Mouse (Mus musculus) embryonic facial prominence, embryonic 13.5 days (tissue): ENCODE measurements around the gene Afap1l2. TPM values are rescaled to one million over a fixed set of nuclear protein-coding genes. Genes with fewer than 3 reads are reported as not detected.
A peak's percentile ranks its signal among the peaks of the same experiment; 100 is the strongest.

Experiments used
- ATAC-seq: fragments of 200-750 bp; cut with Nextera tagmentation; 2 replicates; pipeline ENCODE4 v1.8.0; 2017; ENCODE audit warnings: low read depth; ENCODE audit not compliant: insufficient number of reproducible peaks, insufficient read depth, low FRiP score, low TSS enrichment
- H3K27ac ChIP-seq: fragments of 300-500 bp; sonication (generic); 2 replicates; pipeline ENCODE4 v1.5.1; 2015; ENCODE audit warnings: moderate library complexity, mild to moderate bottlenecking, inconsistent platforms
- H3K27me3 ChIP-seq: fragments of 300-500 bp; sonication (generic); 2 replicates; pipeline ENCODE4 v1.6.1; 2015; ENCODE audit warnings: mild to moderate bottlenecking, inconsistent platforms
- H3K36me3 ChIP-seq: fragments of 300-500 bp; sonication (generic); 2 replicates; pipeline ENCODE4 v1.6.1; 2015; ENCODE audit warnings: mild to moderate bottlenecking, inconsistent platforms
- H3K4me1 ChIP-seq: fragments of 300-500 bp; sonication (generic); 2 replicates; pipeline ENCODE4 v1.6.1; 2015; ENCODE audit warnings: inconsistent platforms
- H3K4me2 ChIP-seq: fragments of 300-500 bp; sonication (generic); 2 replicates; pipeline ENCODE4 v1.6.1; 2015; ENCODE audit warnings: moderate library complexity, mild to moderate bottlenecking, inconsistent platforms
- H3K4me3 ChIP-seq: fragments of 300-500 bp; sonication (generic); 2 replicates; pipeline ENCODE4 v1.5.1; 2015; ENCODE audit warnings: mild to moderate bottlenecking, inconsistent platforms
- H3K9ac ChIP-seq: fragments of 300-500 bp; sonication (generic); 2 replicates; pipeline ENCODE4 v1.6.1; 2015; ENCODE audit warnings: mild to moderate bottlenecking, inconsistent platforms
- H3K9me3 ChIP-seq: fragments of 300-500 bp; sonication (generic); 2 replicates; pipeline ENCODE4 v1.6.1; 2016; ENCODE audit warnings: inconsistent platforms
- WGBS: fragments of 180-500 bp; shearing (Covaris S2); methylation state at CpG from one replicate; pipeline ENCODE4 v1.1.7; 2015; ENCODE audit warnings: mixed read lengths; 5-methylcytosine and 5-hydroxymethylcytosine counted together
- polyA plus RNA-seq: library from polyadenylated mRNA; unstranded; fragments of >200 nt; fragmentation: Nextera tagmentation; extraction: Ambion mirVana; gene quantifications from 2 replicates; pipeline ENCODE4 v1.2.1, GENCODE M21; 2015

Gene Afap1l2
- polyA plus RNA-seq, 1 experiment from 2014 or later = 9.3 TPM

- H3K4me3 ChIP-seq = no peak overlapping the region
- H3K4me2 ChIP-seq = no peak overlapping the region
- no peak overlapping the region for H3K27ac ChIP-seq
- H3K9ac ChIP-seq = no peak overlapping the region
- WGBS = 84% methylated on average over 7 of the region's 7 CpGs
- peaks cover 3% of the 10 kb centered on the region; the same call in 1 of the 2 replicates for H3K4me1 ChIP-seq
- H3K27me3 ChIP-seq = no peaks in the 10 kb centered on the region
- no peak for ATAC-seq
- no peaks in the 10 kb centered on the region for H3K9me3 ChIP-seq
- H3K36me3 ChIP-seq = no peaks in the 10 kb centered on the region
Measured at GRCm38 (mm10) chr19:56971347-56971746, 36.7 kb downstream of the Afap1l2 start.

DNA sequence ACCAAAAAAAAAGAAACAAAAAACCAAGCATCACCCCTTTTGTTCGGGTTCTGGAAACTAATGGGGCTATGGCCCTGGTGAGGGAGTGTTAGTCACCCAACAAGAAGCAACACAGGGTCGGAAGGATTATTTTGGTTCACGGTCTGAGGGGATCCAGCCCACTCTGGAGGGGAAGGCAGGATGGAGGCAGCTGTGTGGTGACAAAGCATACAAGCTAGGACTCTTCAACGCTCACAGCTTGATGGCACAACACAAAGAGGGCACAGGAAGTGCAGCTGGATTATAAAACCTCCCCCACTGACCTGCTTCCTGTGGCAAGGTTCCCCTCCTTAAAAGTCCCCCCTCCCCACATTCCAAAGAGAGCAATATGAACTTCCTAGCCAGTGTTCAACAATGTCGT lies 44.2 kb downstream of the Afap1l2 start:
- ATAC-seq = no peak
- H3K9ac ChIP-seq = no peak overlapping the region
- no peaks in the 10 kb centered on the region for H3K27me3 ChIP-seq
- WGBS = 63% methylated on average over 5 of the region's 5 CpGs
- H3K4me2 ChIP-seq = no peak overlapping the region
- no peaks in the 10 kb centered on the region for H3K36me3 ChIP-seq
- no peaks in the 10 kb centered on the region for H3K9me3 ChIP-seq
- H3K27ac ChIP-seq = no peak overlapping the region
- no peaks in the 10 kb centered on the region for H3K4me1 ChIP-seq
- no peak overlapping the region for H3K4me3 ChIP-seq

DNA sequence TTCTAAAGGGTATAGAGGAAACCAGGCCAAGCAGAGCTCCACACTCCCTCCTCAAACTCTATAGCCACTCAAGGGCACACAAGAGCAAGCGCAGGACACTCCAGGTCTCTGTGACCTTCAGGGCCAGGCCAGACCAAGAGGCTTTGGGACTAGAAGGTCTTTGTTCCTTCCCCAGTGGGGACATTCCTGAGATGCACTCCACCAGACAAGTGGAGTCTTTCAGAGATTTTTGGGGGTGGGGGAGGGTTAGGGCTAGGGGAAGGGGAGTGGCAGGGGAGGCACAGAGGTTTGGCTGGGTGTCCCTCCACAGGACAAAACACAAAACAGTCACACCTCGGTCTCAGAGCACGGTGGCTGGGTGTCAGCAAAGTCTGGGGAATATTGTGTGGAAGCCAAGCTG lies 48.4 kb downstream of the Afap1l2 start:
- H3K36me3 ChIP-seq = no peaks in the 10 kb centered on the region
- WGBS = 71% methylated on average over 3 of the region's 3 CpGs
- H3K27me3 ChIP-seq = no peaks in the 10 kb centered on the region
- no peak overlapping the region for H3K9ac ChIP-seq
- no peak overlapping the region for H3K4me3 ChIP-seq
- peaks cover 5% of the 10 kb centered on the region for H3K4me1 ChIP-seq
- no peak overlapping the region for H3K4me2 ChIP-seq
- no peak overlapping the region for H3K27ac ChIP-seq
- no peak for ATAC-seq
- H3K9me3 ChIP-seq = no peaks in the 10 kb centered on the region

- WGBS = 82% methylated on average over 2 of the region's 2 CpGs
- Histone ChIP-seq H3K36me3 (no peaks in the 10 kb centered on the region), H3K27me3 (no peaks in the 10 kb centered on the region), H3K4me3 (no peak overlapping the region), H3K9ac (no peak overlapping the region), H3K9me3 (no peaks in the 10 kb centered on the region), H3K27ac (no peak overlapping the region), H3K4me2 (no peak overlapping the region), H3K4me1 (peaks cover 5% of the 10 kb centered on the region)
- no peak for ATAC-seq
Measured at GRCm38 (mm10) chr19:56959057-56959456, 49.0 kb downstream of the Afap1l2 start.

DNA sequence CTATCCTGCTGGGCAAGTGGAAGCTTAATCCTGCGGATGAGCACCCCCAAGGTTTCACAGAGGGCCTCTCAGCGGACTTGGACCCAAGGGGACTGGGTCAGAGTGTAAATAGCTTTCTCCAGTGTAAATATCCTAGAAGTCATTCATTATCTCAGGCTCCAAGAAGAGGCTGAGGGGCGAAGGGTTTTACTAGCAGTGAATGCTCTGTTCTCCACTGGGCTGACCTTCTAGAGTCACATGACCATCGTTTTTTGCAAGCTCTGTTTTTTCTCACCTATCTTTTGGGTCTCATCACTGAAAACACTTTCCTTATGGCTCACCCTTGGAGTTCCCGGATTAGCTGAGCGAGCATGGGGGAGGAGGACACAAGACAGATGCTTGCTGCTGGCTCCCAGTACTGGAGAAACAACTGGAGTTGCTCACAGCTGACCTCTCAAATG lies 49.4 kb downstream of the Afap1l2 start:
- WGBS = 69% methylated on average over 6 of the region's 6 CpGs

DNA sequence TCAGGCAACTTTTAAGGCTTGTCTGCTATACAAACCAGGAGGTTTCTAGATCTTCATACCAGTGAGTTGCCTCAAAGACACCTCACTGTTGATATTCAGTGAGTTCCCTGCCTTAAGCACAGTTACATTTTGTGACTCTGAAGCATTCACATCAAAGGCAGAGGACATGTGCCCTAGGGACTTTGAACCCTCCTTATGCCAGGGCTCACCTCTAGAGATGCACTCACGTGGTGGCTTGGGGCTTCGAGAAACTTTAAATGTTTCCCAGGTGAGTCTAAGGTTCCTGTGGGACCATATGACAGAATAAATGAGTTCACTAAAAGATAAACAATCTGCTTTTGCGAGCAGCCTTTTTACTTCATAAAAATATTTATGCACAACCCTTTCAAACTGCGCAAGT lies 50.0 kb downstream of the Afap1l2 start:
- Histone ChIP-seq H3K4me1 (peaks cover 5% of the 10 kb centered on the region), H3K27ac (no peak overlapping the region), H3K4me2 (no peak overlapping the region), H3K27me3 (no peaks in the 10 kb centered on the region), H3K9ac (no peak overlapping the region), H3K9me3 (no peaks in the 10 kb centered on the region), H3K36me3 (no peaks in the 10 kb centered on the region), H3K4me3 (no peak overlapping the region)
- ATAC-seq = no peak
- WGBS = 68% methylated on average over 4 of the region's 4 CpGs

More for the DNA sequence above, 49.4 kb downstream of the Afap1l2 start:
- H3K9me3 ChIP-seq = no peaks in the 10 kb centered on the region
- no peaks in the 10 kb centered on the region for H3K36me3 ChIP-seq
- H3K9ac ChIP-seq = no peak overlapping the region
- H3K4me1 ChIP-seq = peaks cover 5% of the 10 kb centered on the region
- H3K4me2 ChIP-seq = no peak overlapping the region
- H3K27me3 ChIP-seq = no peaks in the 10 kb centered on the region
- no peak overlapping the region for H3K4me3 ChIP-seq
- H3K27ac ChIP-seq = no peak overlapping the region
- ATAC-seq = no peak

DNA sequence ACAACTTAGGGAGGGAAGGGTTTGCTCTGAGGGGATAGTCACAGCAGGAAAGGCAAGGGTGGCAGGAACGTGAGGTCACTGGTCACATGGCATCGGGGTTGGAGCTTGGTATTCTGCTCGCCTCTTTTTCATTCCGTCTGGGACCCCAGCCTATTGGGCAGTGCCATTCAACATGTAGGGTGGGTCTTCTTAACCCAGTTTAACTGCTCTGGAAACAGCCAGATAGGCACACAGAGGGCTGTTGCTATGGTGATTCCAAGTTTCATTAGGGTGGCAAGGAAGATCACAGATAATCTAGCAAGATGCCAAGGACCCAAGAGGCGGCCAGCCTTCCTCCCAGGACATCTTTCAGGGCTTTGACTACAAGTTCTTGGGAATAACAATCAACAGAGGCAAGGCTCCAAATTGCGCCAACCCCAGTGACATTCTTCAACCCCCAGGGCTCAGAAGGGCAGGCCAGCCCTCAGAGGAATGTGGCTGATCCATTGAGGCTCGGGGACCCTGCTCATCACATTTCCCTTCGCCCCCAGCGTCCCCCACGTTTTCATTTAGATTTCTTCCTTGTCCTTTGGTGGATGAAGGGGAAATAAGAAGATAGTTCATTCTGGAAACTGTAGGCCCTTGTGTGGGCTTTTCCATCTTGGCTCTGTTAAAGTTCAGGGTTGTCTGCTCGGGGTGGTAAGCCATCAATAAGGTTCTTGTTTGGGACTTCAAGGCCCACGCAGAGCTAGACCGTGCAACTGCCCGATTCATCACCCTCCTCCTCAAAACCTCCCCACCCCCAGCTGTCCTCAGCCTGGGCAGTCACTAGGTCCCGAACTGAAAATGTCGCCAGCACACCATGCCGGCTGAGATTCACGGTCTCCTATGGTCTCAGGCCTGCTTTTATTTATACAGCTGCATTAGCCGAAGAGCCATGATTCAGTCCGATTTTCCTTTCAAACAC lies 52.2 kb downstream of the Afap1l2 start:
- no peak for ATAC-seq
- Histone ChIP-seq H3K9ac (no peak overlapping the region), H3K9me3 (no peaks in the 10 kb centered on the region), H3K27me3 (no peaks in the 10 kb centered on the region), H3K4me3 (no peak overlapping the region), H3K27ac (no peak overlapping the region; the same call in 1 of the 2 replicates), H3K4me2 (no peak overlapping the region), H3K36me3 (no peaks in the 10 kb centered on the region), H3K4me1 (peaks cover 5% of the 10 kb centered on the region)
- 58% methylated on average over 20 of the region's 20 CpGs for WGBS

DNA sequence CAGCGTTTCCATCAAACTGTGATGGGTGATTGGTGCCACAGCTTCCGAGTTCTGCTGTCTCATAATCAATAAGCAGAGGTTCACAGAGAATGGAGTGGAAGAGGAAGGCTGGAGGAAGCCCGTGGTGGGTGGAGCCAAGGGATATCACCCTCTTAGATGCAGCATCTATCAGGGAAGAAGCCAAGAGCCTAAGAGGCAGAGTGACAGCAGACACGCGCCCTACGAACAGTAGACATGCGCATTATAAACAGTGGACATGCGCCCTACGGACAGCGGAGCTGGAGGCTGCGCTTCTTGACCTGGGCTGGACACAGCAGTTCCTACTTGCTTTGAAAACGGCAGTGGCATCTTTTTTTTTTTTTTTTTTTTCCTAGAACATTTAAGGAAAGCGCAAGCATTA lies 53.2 kb downstream of the Afap1l2 start:
- no peak overlapping the region for H3K4me2 ChIP-seq
- no peaks in the 10 kb centered on the region for H3K36me3 ChIP-seq
- no peak for ATAC-seq
- no peak overlapping the region for H3K9ac ChIP-seq
- peaks cover 5% of the 10 kb centered on the region for H3K4me1 ChIP-seq
- 92% methylated on average over 13 of the region's 13 CpGs for WGBS
- no peak overlapping the region for H3K27ac ChIP-seq
- no peaks in the 10 kb centered on the region for H3K9me3 ChIP-seq
- H3K27me3 ChIP-seq = no peaks in the 10 kb centered on the region
- no peak overlapping the region for H3K4me3 ChIP-seq

- H3K9me3 ChIP-seq = no peaks in the 10 kb centered on the region
- H3K4me3 ChIP-seq = no peak overlapping the region
- H3K9ac ChIP-seq = no peak overlapping the region
- H3K36me3 ChIP-seq = no peaks in the 10 kb centered on the region
- H3K4me2 ChIP-seq = no peak overlapping the region
- WGBS = 81% methylated on average over 4 of the region's 4 CpGs
- H3K4me1 ChIP-seq = peaks cover 5% of the 10 kb centered on the region
- no peak for ATAC-seq
- H3K27ac ChIP-seq = no peak overlapping the region
- H3K27me3 ChIP-seq = no peaks in the 10 kb centered on the region
Measured at GRCm38 (mm10) chr19:56953856-56954255, 54.2 kb downstream of the Afap1l2 start.

DNA sequence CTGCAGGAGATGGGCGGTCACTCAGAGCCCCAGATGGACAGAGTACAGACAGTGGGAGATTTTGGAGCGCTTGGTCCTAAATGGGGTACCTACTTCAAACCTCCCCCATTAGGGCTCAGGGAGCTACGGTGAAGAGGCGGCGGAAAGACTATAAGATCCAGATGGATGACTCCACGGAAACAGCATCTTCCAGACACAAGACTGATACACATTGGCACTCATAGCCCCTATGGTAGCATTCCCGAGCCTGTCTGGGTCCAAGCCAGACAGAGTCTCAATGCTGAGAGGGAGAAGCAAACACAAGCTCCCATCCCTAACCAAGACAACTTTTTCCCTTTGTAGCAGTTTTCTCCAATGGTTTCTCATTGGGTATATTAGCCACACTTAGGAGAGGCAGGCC lies 57.2 kb downstream of the Afap1l2 start:
- H3K27ac ChIP-seq = no peak overlapping the region
- H3K9ac ChIP-seq = no peak overlapping the region
- 64% methylated on average over 7 of the region's 7 CpGs for WGBS
- no peak for ATAC-seq
- no peaks in the 10 kb centered on the region for H3K4me1 ChIP-seq
- no peaks in the 10 kb centered on the region for H3K9me3 ChIP-seq
- no peaks in the 10 kb centered on the region for H3K36me3 ChIP-seq
- no peaks in the 10 kb centered on the region for H3K27me3 ChIP-seq
- no peak overlapping the region for H3K4me3 ChIP-seq
- H3K4me2 ChIP-seq = no peak overlapping the region

- no peak for ATAC-seq
- no peak overlapping the region for H3K9ac ChIP-seq
- H3K4me1 ChIP-seq = no peaks in the 10 kb centered on the region
- H3K9me3 ChIP-seq = peaks cover 1% of the 10 kb centered on the region; the same call in 1 of the 2 replicates
- no peaks in the 10 kb centered on the region for H3K27me3 ChIP-seq
- H3K27ac ChIP-seq = no peak overlapping the region
- no peak overlapping the region for H3K4me2 ChIP-seq
- H3K4me3 ChIP-seq = no peak overlapping the region
- H3K36me3 ChIP-seq = no peaks in the 10 kb centered on the region
- 76% methylated on average over 8 of the region's 8 CpGs for WGBS
Measured at GRCm38 (mm10) chr19:56949868-56950267, 58.2 kb downstream of the Afap1l2 start.

GRCm38 (mm10) chr19:56947971-56948610 lies 59.9 kb downstream of the Afap1l2 start:
- Histone ChIP-seq H3K27me3 (no peaks in the 10 kb centered on the region), H3K9ac (0 out of 2 replicates have a peak overlapping the region, but pooled peaks have one; percentile 6), H3K36me3 (peaks cover 2% of the 10 kb centered on the region; the same call in 1 of the 2 replicates), H3K9me3 (peaks cover 3% of the 10 kb centered on the region; the same call in 1 of the 2 replicates), H3K4me2 (no peak overlapping the region), H3K27ac (no peak overlapping the region), H3K4me3 (no peak overlapping the region), H3K4me1 (no peaks in the 10 kb centered on the region)
- WGBS = 64% methylated on average over 6 of the region's 6 CpGs
- no peak for ATAC-seq
